Mouse (Mus musculus) kidney, adult 8-10 months (tissue): ENCODE measurements around the gene Apmap.
A peak's percentile ranks its signal among the peaks of the same experiment; 100 is the strongest.

Experiments
- DNase-seq, 2 experiments: peaks; one replicate each; pipeline ENCODE4 v3.0.0; 2022

Apmap gene

DNA sequence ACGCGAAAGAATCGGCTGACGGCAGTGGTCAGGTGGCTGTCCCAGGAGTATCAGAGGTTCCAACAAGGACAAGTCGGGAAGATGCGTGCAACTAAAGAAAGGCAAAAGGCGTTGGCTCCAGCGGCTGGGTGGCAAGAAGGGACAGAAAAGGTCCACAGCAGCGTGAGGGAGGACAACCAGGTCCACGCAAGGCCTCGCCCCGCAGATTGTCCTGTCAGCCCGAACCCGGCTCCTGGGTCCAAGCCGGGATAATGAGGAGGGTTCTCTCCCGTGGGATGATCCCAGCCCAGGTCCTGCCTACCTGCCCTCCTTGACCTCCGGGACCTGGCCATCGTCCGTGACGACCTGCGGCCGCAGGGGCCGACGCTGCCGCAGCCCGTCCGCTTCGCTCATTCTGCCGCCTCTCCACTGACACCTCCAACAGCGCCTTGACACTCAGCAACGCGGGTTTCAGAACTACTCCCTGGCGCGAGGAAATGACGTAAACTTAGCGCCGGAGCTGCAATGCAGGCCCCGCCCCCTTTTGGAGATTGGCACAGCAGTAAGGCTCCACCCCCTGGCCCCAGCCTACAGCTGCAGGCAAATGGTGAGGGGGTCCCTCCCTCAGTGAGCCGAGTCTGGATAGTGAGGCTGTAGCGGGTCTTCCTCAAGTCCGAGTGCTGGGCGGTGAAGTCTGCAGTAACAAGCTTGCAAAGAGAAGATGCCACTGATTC, at the start of gene Apmap:
Gene Apmap (minus strand): TSS at position 481 of the 713 bp plus-strand sequence.
- DNase-seq = peak; percentile 95 to 96

DNA sequence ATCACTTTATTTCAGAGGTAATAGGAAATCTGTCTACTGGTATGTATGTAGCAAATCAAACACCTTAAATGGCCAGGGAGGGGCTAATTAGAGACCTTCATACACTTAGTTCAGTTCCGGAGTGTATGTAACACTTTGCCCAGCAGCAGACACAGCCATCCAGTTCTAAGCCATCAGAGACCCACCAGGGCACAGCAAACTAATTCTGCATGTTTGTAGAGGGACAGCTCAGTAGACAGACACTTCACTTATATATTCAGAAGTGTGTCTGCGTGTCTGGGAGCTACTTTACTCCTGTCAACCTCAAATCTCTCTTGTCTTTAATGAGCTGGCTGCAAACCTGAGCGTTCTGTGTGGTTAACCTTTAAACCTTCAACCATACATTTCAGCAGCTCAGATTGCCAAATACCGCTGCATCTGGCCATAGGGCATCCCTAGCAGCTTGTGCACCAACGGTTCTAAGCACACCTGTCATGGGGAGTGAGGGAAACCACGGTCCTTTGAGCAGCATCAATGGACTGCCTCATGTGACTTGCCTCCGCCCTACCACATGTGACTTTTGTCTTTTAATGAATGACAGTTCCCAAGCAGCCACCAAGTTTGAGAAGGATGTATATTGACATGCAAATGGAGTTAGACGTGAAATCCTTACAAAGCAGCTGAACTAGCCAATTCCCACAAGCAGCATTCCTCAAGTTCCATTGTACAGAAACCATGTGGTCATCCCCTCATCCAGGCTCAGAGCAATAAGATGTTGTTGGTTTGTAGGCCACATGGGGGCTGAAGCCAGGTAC, 48.8 kb upstream of the Apmap start:
- no peak for DNase-seq

DNA sequence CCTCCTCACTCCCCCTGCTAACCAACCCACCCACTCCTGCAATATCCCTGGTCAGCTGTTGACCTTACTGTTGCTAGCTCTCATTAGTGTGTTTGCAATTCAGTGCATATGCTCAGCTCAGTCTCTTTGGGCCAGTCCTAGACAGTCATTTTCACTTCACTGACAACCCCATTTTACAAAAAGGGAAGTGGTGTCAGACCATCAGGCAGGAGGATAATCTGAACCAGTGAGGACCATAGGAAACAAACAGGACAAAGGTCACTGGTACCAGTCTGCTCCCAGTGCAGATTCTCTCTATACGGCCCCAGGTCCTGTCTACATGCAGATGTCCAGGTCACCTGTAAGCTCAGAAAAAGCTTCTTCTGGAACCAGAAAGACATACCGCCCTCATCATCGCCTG, 47.7 kb upstream of the Apmap start:
- no peak for DNase-seq

DNA sequence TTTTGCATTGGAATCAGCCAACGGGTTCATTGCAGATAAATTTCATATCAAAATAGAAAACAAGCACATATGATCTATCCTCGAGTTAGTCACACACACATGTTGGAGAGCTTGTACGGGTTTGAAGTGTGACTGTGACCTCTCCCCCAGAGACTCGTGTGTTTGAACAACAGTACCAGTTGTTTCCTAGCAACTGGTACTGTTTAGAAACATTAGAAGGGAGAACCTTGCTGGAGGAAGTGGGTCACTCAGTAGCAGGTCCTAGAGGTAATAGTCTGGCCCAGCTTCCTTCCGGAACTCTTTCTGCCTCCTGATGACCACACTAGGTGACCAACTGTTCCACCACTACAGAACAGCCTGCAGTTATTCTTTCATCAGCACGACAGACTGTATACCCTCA, 46.9 kb upstream of the Apmap start:
- no peak for DNase-seq

GRCm38 (mm10) chr2:150654814-150655213, 46.4 kb upstream of the Apmap start:
- peak; percentile 56 to 65 for DNase-seq

DNA sequence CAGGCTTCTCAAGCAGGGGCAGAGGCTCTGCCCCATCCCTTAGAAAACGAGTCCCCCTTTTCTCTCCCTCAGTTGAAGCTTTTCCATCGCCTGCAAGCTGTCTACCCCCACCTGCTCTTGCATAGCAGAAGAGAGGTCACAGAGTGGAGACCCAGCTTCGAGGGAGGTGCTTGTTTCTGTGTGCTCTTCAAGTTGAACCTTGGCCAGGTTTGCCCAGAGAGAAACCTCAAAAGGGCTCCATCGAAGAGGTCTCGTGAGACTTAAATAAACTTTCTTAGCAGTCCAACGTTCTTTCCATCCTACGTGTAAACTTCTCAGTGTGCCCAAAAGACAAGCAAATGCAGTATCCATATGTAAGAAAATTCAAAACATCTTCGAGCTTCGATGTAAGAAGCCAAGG, 43.0 kb upstream of the Apmap start:
- no peak for DNase-seq

GRCm38 (mm10) chr2:150650511-150651074, 42.2 kb upstream of the Apmap start:
- DNase-seq = no peak

GRCm38 (mm10) chr2:150648300-150648895, 40.0 kb upstream of the Apmap start:
- no peak for DNase-seq

- DNase-seq = peak; percentile 55 to 60
These were observed 39.4 kb upstream of the Apmap start for GRCm38 (mm10) chr2:150647681-150648299.

DNA sequence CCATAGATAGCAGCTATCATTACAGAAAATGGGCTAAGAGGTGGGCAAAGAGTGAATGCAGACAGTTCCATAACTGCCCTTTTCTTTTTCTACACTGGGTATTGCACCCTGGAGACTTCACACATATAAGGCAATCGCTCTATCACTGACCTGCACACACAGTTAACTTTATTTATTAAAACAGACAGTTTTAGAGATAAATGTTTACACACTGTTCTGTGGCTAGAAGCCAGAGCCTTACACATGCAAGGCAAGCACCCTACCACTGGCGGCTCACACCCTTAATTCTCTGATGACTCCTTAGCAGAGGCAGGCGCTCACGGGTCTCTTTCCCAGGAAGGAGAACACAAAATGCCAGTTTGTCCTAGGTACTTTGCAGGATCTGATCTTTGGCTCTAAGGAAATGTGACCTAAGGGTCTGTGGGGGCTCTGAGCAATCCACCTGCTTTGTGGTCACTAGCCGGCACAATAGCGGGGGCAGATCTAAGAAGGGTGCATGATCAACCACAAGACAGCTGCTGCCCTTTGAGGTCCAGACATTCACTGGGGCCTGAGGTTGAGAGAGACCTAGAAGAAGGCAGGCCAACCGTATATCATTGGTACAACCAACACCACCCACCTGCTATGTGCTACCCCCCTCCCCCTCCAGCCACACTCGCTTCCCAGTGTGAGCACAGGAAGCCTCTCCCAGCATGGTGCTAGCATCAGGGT, 38.2 kb upstream of the Apmap start:
- DNase-seq = no peak

DNA sequence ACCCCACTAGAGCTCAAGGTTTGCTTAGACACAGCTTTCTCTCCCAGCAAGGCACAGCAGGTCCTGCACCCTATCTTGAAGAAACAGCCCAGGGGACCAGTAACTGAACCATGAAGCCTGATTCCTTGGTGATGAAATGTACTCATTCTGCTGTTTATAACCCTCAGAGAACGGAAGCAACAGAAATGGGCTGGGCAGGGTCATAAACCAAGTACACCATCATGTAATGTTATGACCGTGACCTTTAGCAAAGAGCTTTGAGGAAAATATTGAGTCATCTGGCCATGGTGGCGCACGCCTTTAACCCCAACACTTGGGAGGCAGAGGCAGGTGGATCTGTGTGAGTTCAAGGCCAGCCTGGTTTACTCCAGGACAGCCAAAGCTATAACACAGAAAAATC, 36.9 kb upstream of the Apmap start:
- no peak for DNase-seq

DNA sequence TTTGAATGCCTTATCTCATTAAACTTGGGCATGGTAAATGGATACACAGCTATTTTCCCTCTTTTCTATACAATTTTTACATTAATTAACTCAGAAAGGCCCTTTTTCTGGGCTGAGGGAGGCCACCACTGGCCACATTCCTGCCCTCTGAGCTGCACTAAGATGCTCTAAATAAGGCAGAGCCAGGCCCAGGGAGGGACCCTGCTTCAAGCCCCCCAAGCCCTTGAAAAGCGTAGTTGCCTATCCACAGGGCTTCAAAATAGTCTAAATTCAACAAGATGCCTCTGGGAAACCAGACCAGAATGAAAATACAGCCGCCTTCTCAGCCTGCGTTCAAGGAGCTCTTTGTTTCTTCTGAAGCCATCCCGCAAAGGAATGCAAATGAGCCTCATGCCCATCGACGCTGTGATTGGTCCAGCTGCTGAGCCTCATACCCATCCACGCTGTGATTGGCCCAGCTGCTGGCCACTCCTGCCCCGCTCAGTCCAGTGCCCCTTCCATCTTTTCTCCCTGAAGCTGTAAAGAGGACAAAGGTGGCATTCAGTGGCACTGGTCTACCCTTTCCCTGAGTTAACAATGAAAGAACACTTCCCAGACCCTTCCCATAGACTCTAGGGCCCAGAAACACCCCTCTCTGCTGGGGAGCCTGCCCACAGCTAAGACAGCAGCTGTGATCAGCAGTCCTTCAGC, 35.5 kb upstream of the Apmap start:
- no peak for DNase-seq

DNA sequence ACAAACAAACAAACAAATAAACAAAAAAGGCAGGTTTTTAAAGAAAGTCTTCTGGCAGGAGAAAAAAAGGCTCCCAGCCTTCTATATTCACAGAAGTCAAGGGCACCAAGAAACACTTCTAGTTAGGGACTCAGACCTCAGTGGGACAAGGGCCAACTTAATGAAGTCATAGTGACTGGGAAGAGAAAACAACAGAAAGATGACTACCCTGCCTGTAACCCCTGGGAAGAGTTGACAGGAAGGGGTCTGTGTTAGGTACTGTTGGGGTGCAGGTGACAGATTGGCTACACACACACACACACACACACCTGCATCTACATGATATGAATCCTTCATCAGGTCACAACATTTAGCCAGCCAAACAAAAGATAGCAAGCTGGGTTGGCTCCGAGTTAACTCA, 34.8 kb upstream of the Apmap start:
- DNase-seq = no peak

DNA sequence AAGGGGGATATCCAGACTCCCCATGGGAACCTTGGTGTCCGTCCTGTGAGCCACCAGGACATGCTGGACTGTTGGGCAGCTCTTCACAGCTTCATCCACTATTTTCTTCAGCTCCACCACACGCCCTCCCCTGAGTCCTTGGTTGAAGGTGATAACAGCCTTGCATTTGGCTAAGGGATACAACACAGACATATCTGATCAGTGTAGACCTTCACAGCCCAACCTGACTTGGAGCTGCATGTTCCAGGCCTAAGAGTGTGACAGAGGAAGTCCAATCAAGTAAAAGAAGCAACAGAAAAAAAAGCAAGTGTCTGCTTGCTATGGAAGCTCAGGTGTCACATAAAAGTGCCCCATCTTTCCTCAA, 30.0 kb upstream of the Apmap start:
- no peak for DNase-seq

GRCm38 (mm10) chr2:150637702-150638369, 29.5 kb upstream of the Apmap start:
- no peak for DNase-seq

- DNase-seq = no peak
These were observed 27.6 kb upstream of the Apmap start for GRCm38 (mm10) chr2:150635877-150636446.

DNA sequence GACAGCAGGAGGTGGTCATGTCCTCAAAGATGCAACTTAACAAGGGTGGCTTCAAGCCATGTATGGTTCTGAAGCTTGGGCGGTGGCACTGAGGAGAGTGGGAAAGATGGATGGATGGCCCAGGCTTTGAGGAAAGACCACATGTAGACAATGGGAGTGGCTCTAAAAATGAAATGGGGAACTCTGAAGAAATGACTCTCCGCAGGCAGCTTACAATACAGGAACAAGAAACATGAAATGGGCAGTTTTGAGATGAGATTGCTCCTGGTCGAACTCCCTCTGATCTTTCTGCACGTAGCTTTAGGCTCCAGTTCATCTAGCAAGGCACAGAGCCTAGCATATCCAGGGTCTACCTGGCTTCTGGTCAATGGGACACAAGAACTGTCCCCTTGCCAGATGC, 20.9 kb upstream of the Apmap start:
- DNase-seq = no peak

- no peak for DNase-seq
These were observed 18.8 kb upstream of the Apmap start for GRCm38 (mm10) chr2:150627140-150627539.

DNA sequence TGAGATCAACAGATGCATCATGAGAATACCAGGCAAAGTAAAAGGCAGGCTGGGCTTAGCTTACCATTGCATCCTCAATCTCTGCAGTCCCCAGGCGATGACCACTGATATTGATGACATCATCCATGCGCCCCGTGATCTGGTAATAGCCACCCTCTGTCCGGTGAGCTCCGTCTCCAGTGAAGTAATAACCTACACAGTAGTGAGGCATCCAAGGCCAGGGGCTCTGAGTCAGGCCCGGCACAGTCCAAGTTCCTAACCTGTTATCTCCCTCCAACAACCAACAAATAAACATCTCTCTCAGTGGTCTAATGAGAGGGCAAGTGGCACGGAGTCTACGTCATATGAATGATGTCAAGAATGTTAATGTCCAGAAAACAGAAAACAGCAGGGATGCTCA, 16.6 kb upstream of the Apmap start:
- no peak for DNase-seq

DNA sequence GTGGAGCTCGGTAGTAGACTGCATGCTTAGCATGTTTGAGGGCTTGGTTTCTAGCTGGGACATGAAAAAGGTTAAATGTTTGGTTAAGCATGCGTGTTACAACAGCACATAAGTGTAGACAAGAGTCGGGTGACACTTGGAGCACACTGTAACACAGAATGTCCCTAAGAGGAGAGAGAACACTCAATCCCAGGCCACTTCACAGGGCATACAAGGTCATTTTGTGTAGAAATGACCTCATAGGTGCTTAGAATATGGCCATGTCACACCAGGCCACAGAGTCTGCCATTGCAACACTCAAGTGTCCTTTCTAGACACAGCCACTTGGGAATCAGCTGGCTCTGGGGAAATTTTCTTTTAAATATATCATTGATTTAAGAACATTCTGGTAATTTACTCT, 15.6 kb upstream of the Apmap start:
- DNase-seq = no peak

GRCm38 (mm10) chr2:150621698-150622097, 13.3 kb upstream of the Apmap start:
- no peak for DNase-seq
